Mouse (Mus musculus): Measurements from ENCODE around the gene Spsb1. TPM values are rescaled to one million over a fixed set of nuclear protein-coding genes. Genes with fewer than 3 reads are reported as not detected.

The Spsb1 gene
- polyA plus RNA-seq, 1 experiment = 3.0 TPM

GRCm38 (mm10) chr4:149878021-149878449, 76.8 kb downstream of the Spsb1 start:
- H3K36me3 ChIP-seq (ENCODE audit: control insufficient read depth, insufficient read depth) = no peaks in the 10 kb centered on the region
- peak; percentile 14 for TF ChIP-seq MYOD1 (IDR thresholded peaks at IDR 0.05; ENCODE audit: control insufficient read depth, insufficient read length, low read depth)
- no peak for TF ChIP-seq MYOG (IDR thresholded peaks at IDR 0.05; ENCODE audit: control insufficient read depth, extremely low read depth, insufficient read length)
- H3K79me3 ChIP-seq (ENCODE audit: low read depth) = no peaks in the 10 kb centered on the region
- no peaks in the 10 kb centered on the region for H3K27me3 ChIP-seq (ENCODE audit: control insufficient read depth, insufficient read depth, insufficient read length)
- no peak overlapping the region for H3ac ChIP-seq (ENCODE audit: control insufficient read depth, insufficient read length, low read depth)
- H3K4me3 ChIP-seq (ENCODE audit: insufficient read depth, poor library complexity, severe bottlenecking) = no peak overlapping the region
- no peaks in the 10 kb centered on the region for H3K79me2 ChIP-seq (ENCODE audit: control insufficient read depth, insufficient read depth)

GRCm38 (mm10) chr4:149877202-149877601, 77.6 kb downstream of the Spsb1 start:
- Histone ChIP-seq H3ac (ENCODE audit: control insufficient read depth, insufficient read length, low read depth) (no peak overlapping the region), H3K27me3 (ENCODE audit: control insufficient read depth, insufficient read depth, insufficient read length) (no peaks in the 10 kb centered on the region), H3K36me3 (ENCODE audit: control insufficient read depth, insufficient read depth) (no peaks in the 10 kb centered on the region), H3K4me3 (ENCODE audit: insufficient read depth, poor library complexity, severe bottlenecking) (no peak overlapping the region), H3K79me3 (ENCODE audit: low read depth) (no peaks in the 10 kb centered on the region), H3K79me2 (ENCODE audit: control insufficient read depth, insufficient read depth) (no peaks in the 10 kb centered on the region)
- TF ChIP-seq FOSL1 (IDR thresholded peaks at IDR 0.05; ENCODE audit: insufficient read depth, low read length, poor library complexity, severe bottlenecking) (no peak), CTCF (IDR thresholded peaks at IDR 0.05; ENCODE audit: control insufficient read depth, insufficient read depth, insufficient read length) (no peak), CEBPB (IDR thresholded peaks at IDR 0.05; ENCODE audit: low read depth) (no peak), MYOG (IDR thresholded peaks at IDR 0.05; ENCODE audit: control insufficient read depth, extremely low read depth, insufficient read length) (no peak), USF1 (IDR thresholded peaks at IDR 0.05; ENCODE audit: low read depth) (no peak), MYOD1 (IDR thresholded peaks at IDR 0.05; ENCODE audit: control insufficient read depth, insufficient read length, low read depth) (no peak), MAX (IDR thresholded peaks at IDR 0.05) (no peak)

GRCm38 (mm10) chr4:149876761-149877160, 78.1 kb downstream of the Spsb1 start:
- Histone ChIP-seq H3K27me3 (ENCODE audit: control insufficient read depth, insufficient read depth, insufficient read length) (no peaks in the 10 kb centered on the region), H3K79me2 (ENCODE audit: control insufficient read depth, insufficient read depth) (no peaks in the 10 kb centered on the region), H3K4me3 (ENCODE audit: insufficient read depth, poor library complexity, severe bottlenecking) (no peak overlapping the region), H3ac (ENCODE audit: control insufficient read depth, insufficient read length, low read depth) (no peak overlapping the region), H3K79me3 (ENCODE audit: low read depth) (no peaks in the 10 kb centered on the region), H3K36me3 (ENCODE audit: control insufficient read depth, insufficient read depth) (no peaks in the 10 kb centered on the region)
- TF ChIP-seq FOSL1 (IDR thresholded peaks at IDR 0.05; ENCODE audit: insufficient read depth, low read length, poor library complexity, severe bottlenecking) (no peak), MYOG (IDR thresholded peaks at IDR 0.05; ENCODE audit: control insufficient read depth, extremely low read depth, insufficient read length) (no peak), USF1 (IDR thresholded peaks at IDR 0.05; ENCODE audit: low read depth) (no peak), MAX (IDR thresholded peaks at IDR 0.05) (no peak), CEBPB (IDR thresholded peaks at IDR 0.05; ENCODE audit: low read depth) (no peak)

- no peaks in the 10 kb centered on the region for H3K36me3 ChIP-seq (ENCODE audit: control insufficient read depth, insufficient read depth)
- TF ChIP-seq FOSL1 (IDR thresholded peaks at IDR 0.05; ENCODE audit: insufficient read depth, low read length, poor library complexity, severe bottlenecking) = no peak
- no peak for TF ChIP-seq MYOD1 (IDR thresholded peaks at IDR 0.05; ENCODE audit: control insufficient read depth, insufficient read length, low read depth)
- TF ChIP-seq MYOG (IDR thresholded peaks at IDR 0.05; ENCODE audit: control insufficient read depth, extremely low read depth, insufficient read length) = no peak
- TF ChIP-seq CTCF (IDR thresholded peaks at IDR 0.05; ENCODE audit: control insufficient read depth, insufficient read depth, insufficient read length) = no peak
- no peak overlapping the region for H3ac ChIP-seq (ENCODE audit: control insufficient read depth, insufficient read length, low read depth)
- no peaks in the 10 kb centered on the region for H3K79me2 ChIP-seq (ENCODE audit: control insufficient read depth, insufficient read depth)
- no peak overlapping the region for H3K4me3 ChIP-seq (ENCODE audit: insufficient read depth, poor library complexity, severe bottlenecking)
- H3K27me3 ChIP-seq (ENCODE audit: control insufficient read depth, insufficient read depth, insufficient read length) = no peaks in the 10 kb centered on the region
- H3K79me3 ChIP-seq (ENCODE audit: low read depth) = no peaks in the 10 kb centered on the region
Measured at GRCm38 (mm10) chr4:149875986-149876501, 78.8 kb downstream of the Spsb1 start.

GRCm38 (mm10) chr4:149875296-149875695, 79.5 kb downstream of the Spsb1 start:
- H3K4me3 ChIP-seq (ENCODE audit: insufficient read depth, poor library complexity, severe bottlenecking) = no peak overlapping the region
- TF ChIP-seq CTCF (IDR thresholded peaks at IDR 0.05; ENCODE audit: control insufficient read depth, insufficient read depth, insufficient read length) (no peak), CEBPB (IDR thresholded peaks at IDR 0.05; ENCODE audit: low read depth) (no peak), MYOG (IDR thresholded peaks at IDR 0.05; ENCODE audit: control insufficient read depth, extremely low read depth, insufficient read length) (no peak), USF1 (IDR thresholded peaks at IDR 0.05; ENCODE audit: low read depth) (no peak), MAX (IDR thresholded peaks at IDR 0.05) (no peak), FOSL1 (IDR thresholded peaks at IDR 0.05; ENCODE audit: insufficient read depth, low read length, poor library complexity, severe bottlenecking) (no peak), MYOD1 (IDR thresholded peaks at IDR 0.05; ENCODE audit: control insufficient read depth, insufficient read length, low read depth) (no peak)

GRCm38 (mm10) chr4:149872236-149872635, 82.6 kb downstream of the Spsb1 start:
- H3K4me3 ChIP-seq (ENCODE audit: insufficient read depth, poor library complexity, severe bottlenecking) = no peak overlapping the region
- H3K79me2 ChIP-seq (ENCODE audit: control insufficient read depth, insufficient read depth) = no peaks in the 10 kb centered on the region
- no peaks in the 10 kb centered on the region for H3K36me3 ChIP-seq (ENCODE audit: control insufficient read depth, insufficient read depth)
- H3K27me3 ChIP-seq (ENCODE audit: control insufficient read depth, insufficient read depth, insufficient read length) = no peaks in the 10 kb centered on the region
- H3K79me3 ChIP-seq (ENCODE audit: low read depth) = no peaks in the 10 kb centered on the region
- no peak overlapping the region for H3ac ChIP-seq (ENCODE audit: control insufficient read depth, insufficient read length, low read depth)
- no peak for TF ChIP-seq MYOD1 (IDR thresholded peaks at IDR 0.05; ENCODE audit: control insufficient read depth, insufficient read length, low read depth)
- no peak for TF ChIP-seq CTCF (IDR thresholded peaks at IDR 0.05; ENCODE audit: control insufficient read depth, insufficient read depth, insufficient read length)
- no peak for TF ChIP-seq MYOG (IDR thresholded peaks at IDR 0.05; ENCODE audit: control insufficient read depth, extremely low read depth, insufficient read length)
- TF ChIP-seq USF1 (IDR thresholded peaks at IDR 0.05; ENCODE audit: low read depth) = no peak
- no peak for TF ChIP-seq CEBPB (IDR thresholded peaks at IDR 0.05; ENCODE audit: low read depth)
- no peak for TF ChIP-seq MAX (IDR thresholded peaks at IDR 0.05)
- no peak for TF ChIP-seq FOSL1 (IDR thresholded peaks at IDR 0.05; ENCODE audit: insufficient read depth, low read length, poor library complexity, severe bottlenecking)

More at GRCm38 (mm10) chr4:149875296-149875695, 79.5 kb downstream of the Spsb1 start:
- H3K36me3 ChIP-seq (ENCODE audit: control insufficient read depth, insufficient read depth) = no peaks in the 10 kb centered on the region
- H3K79me3 ChIP-seq (ENCODE audit: low read depth) = no peaks in the 10 kb centered on the region
- H3ac ChIP-seq (ENCODE audit: control insufficient read depth, insufficient read length, low read depth) = no peak overlapping the region
- no peaks in the 10 kb centered on the region for H3K27me3 ChIP-seq (ENCODE audit: control insufficient read depth, insufficient read depth, insufficient read length)
- H3K79me2 ChIP-seq (ENCODE audit: control insufficient read depth, insufficient read depth) = no peaks in the 10 kb centered on the region
